Mouse (Mus musculus) forebrain, embryonic 16.5 days (tissue): Measurements from ENCODE around the gene Slc22a13. TPM values are rescaled to one million over a fixed set of nuclear protein-coding genes. Genes with fewer than 3 reads are reported as not detected.

ENCODE experiments used
- ATAC-seq: fragments of 200-750 bp; cut with Nextera tagmentation; 2 replicates; pipeline ENCODE4 v1.8.0; 2017; ENCODE audit warnings: mild to moderate bottlenecking, moderate library complexity
- H3K27ac ChIP-seq: fragments of 300-500 bp; sonication (generic); 2 replicates; pipeline ENCODE4 v1.5.1; 2014; ENCODE audit warnings: low read length, control low read depth
- H3K27me3 ChIP-seq: fragments of 300-500 bp; sonication (generic); replicated peaks from 2 replicates; pipeline ENCODE4 v1.6.1; 2014; ENCODE audit warnings: low read length; ENCODE audit not compliant: control insufficient read depth, insufficient read depth
- H3K36me3 ChIP-seq: fragments of 300-500 bp; sonication (generic); 2 replicates; pipeline ENCODE4 v1.6.1; 2014; ENCODE audit not compliant: control insufficient read depth, insufficient read depth
- H3K4me1 ChIP-seq: fragments of 300-500 bp; sonication (generic); replicated peaks from 2 replicates; pipeline ENCODE4 v1.6.1; 2014; ENCODE audit warnings: low read length; ENCODE audit not compliant: control insufficient read depth, insufficient read depth
- H3K4me2 ChIP-seq: fragments of 300-500 bp; sonication (generic); 2 replicates; pipeline ENCODE4 v1.6.1; 2014; ENCODE audit warnings: mild to moderate bottlenecking, low read length, control low read depth
- H3K4me3 ChIP-seq: fragments of 300-500 bp; sonication (generic); replicated peaks from 2 replicates; pipeline ENCODE4 v1.5.1; 2014; ENCODE audit warnings: mild to moderate bottlenecking, low read length, control low read depth
- H3K9ac ChIP-seq: fragments of 300-500 bp; sonication (generic); replicated peaks from 2 replicates; pipeline ENCODE4 v1.6.1; 2014; ENCODE audit warnings: low read depth, low read length, control low read depth
- H3K9me3 ChIP-seq: fragments of 300-500 bp; sonication (generic); 2 replicates; pipeline ENCODE4 v1.6.1; 2016; ENCODE audit warnings: low read length; ENCODE audit not compliant: control insufficient read depth
- WGBS: fragments of 180-500 bp; shearing (Covaris S2); extraction: QIAGEN DNeasy Blood & Tissue Kit; methylation state at CpG from one replicate; pipeline ENCODE4 v1.1.7; 2014; 5-methylcytosine and 5-hydroxymethylcytosine counted together
- polyA plus RNA-seq: library from polyadenylated mRNA; unstranded; fragments of >200 nt; fragmentation: Nextera tagmentation; extraction: Ambion mirVana; gene quantifications from 2 replicates; pipeline ENCODE4 v1.2.1, GENCODE M21; 2015

The Slc22a13 gene
- polyA plus RNA-seq, 1 experiment from 2014 or later, result 0.18 TPM

- Histone ChIP-seq H3K9me3 (no peaks in the 10 kb centered on the region), H3K4me2 (no peak overlapping the region), H3K27me3 (no peaks in the 10 kb centered on the region), H3K27ac (no peak overlapping the region), H3K4me1 (no peaks in the 10 kb centered on the region), H3K4me3 (no peak overlapping the region), H3K9ac (no peak overlapping the region), H3K36me3 (no peaks in the 10 kb centered on the region)
- no peak for ATAC-seq
- 96% methylated on average over 2 of the region's 2 CpGs for WGBS
Measured at GRCm38 (mm10) chr9:119167608-119168007, 41.3 kb downstream of the Slc22a13 start.

GRCm38 (mm10) chr9:119165548-119165947 is 43.4 kb downstream of the Slc22a13 start:
- ATAC-seq, result no peak
- H3K27me3 ChIP-seq, result no peaks in the 10 kb centered on the region
- no peak overlapping the region for H3K9ac ChIP-seq
- H3K9me3 ChIP-seq, result no peaks in the 10 kb centered on the region
- WGBS, result 96% methylated on average over 6 of the region's 6 CpGs
- no peaks in the 10 kb centered on the region for H3K4me1 ChIP-seq
- H3K36me3 ChIP-seq, result no peaks in the 10 kb centered on the region
- no peak overlapping the region for H3K4me3 ChIP-seq
- H3K4me2 ChIP-seq, result no peak overlapping the region
- no peak overlapping the region for H3K27ac ChIP-seq

- no peak for ATAC-seq
- H3K4me1 ChIP-seq, result no peaks in the 10 kb centered on the region
- H3K36me3 ChIP-seq, result no peaks in the 10 kb centered on the region
- H3K9me3 ChIP-seq, result no peaks in the 10 kb centered on the region
- no peak overlapping the region for H3K9ac ChIP-seq
- H3K4me3 ChIP-seq, result no peak overlapping the region
- no peak overlapping the region for H3K27ac ChIP-seq
- WGBS, result 91% methylated on average over 7 of the region's 7 CpGs
- H3K4me2 ChIP-seq, result no peak overlapping the region
- H3K27me3 ChIP-seq, result no peaks in the 10 kb centered on the region
Measured at GRCm38 (mm10) chr9:119164743-119165142, 44.2 kb downstream of the Slc22a13 start.

GRCm38 (mm10) chr9:119160689-119161088 is 48.2 kb downstream of the Slc22a13 start:
- Histone ChIP-seq H3K36me3 (no peaks in the 10 kb centered on the region), H3K9me3 (no peaks in the 10 kb centered on the region)
- 96% methylated on average over 3 of the region's 3 CpGs for WGBS

DNA sequence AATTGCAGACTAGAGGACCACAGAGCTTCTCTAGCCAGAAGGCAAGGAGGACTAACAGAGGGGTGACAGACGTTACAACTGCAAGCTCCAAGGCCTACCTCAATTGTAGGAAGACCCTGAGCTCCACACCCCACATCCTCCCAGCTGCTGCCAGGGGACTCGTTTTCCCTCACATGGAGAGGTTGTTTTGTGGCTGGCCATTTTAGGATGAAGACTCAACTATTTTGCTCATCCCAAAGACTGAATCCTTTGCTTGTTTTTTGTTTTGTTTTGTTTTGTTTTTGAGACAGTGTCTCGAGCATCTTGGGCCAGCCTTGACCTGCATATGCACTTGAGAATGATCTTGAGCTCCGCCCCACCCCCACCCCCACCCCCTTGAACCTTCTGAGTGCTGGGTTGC is 50.0 kb downstream of the Slc22a13 start, which contains the start of gene Gm47289:
TSS of gene Gm47289 (plus strand) at position 301 of the 400 bp plus-strand sequence.
- no peaks in the 10 kb centered on the region for H3K9me3 ChIP-seq
- no peak for ATAC-seq
- H3K27me3 ChIP-seq, result peaks cover 16% of the 10 kb centered on the region
- 59% methylated on average over 4 of the region's 4 CpGs for WGBS
- H3K4me2 ChIP-seq, result no peak within 1 kb of the TSS
- H3K36me3 ChIP-seq, result no peaks in the 10 kb centered on the region
- no peak within 1 kb of the TSS for H3K4me3 ChIP-seq
- H3K4me1 ChIP-seq, result no peaks in the 10 kb centered on the region
- no peak within 1 kb of the TSS for H3K27ac ChIP-seq
- no peak within 1 kb of the TSS for H3K9ac ChIP-seq

More at GRCm38 (mm10) chr9:119160689-119161088, 48.2 kb downstream of the Slc22a13 start:
- H3K4me1 ChIP-seq, result no peaks in the 10 kb centered on the region
- peaks cover 9% of the 10 kb centered on the region for H3K27me3 ChIP-seq
- H3K4me3 ChIP-seq, result no peak overlapping the region
- no peak overlapping the region for H3K27ac ChIP-seq
- H3K4me2 ChIP-seq, result no peak overlapping the region
- no peak overlapping the region for H3K9ac ChIP-seq
- ATAC-seq, result no peak

DNA sequence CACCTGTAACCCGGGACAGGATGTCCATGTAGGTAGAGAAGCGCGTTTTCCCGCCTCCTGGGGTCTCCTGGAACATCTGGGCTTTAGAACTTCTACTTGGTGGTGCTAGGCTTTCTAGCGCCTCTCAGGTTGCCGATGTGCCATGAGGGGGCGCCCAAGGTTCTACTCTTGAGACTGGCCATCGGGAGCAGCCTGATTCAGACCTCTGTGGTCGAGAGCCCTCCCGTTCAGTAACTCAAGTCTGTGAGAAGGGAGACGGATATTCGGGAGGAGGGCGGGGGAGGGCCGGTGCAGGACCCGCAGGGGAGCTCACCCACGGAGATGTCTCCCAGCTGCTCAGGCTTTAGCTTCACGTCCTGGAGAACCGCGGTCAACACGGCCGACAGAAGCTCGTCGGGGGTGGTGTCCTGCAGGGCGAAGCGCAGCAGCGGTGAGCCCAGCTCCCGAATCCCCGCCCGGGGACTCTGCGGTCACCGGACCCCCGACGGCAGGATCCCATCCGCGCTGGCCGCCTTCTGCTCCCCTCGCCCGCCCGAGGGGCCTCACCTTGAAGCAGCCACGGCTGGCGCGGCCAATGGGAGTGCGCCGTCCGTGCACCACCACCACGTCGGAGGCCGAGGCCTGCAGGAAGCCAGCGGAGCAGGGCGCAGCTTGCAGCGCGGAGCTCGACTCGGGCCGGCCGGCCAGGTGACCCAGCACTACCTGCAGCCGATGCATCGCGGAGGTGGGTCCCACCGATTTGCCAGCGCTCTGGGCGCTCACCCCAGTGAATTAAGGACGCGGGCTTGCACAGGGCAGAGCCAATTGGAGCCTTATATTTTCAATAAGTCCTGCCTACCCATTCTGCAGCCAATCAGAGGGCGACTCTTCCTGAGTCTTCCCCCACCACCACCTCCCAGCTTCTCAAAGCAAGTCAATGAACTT is 52.4 kb downstream of the Slc22a13 start, which contains the start of gene Acaa1b:
TSS of gene Acaa1b (minus strand) at position 816 of the 924 bp plus-strand sequence.
- no peaks in the 10 kb centered on the region for H3K4me1 ChIP-seq

DNA sequence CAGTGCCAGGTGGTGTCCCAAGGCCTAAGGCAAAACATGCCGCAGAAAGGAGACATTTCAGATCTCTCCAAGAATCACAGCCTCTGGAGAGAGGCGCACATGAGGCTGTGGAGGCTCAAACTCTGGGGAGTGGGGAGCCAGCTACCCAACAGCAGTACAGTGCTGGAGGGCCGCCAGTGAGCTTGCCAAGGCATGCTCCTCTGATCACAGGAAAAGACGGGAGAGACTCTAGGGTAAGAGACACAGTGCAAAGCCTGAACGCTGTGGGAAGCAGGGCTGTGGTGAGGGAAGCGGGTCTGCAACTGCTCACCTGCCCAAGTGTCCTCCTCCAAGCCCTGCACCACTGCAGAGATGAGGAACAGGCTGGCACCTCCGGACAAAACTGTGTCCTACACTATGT is 53.1 kb downstream of the Slc22a13 start:
- no peaks in the 10 kb centered on the region for H3K4me1 ChIP-seq
- 54% methylated on average over 7 of the region's 7 CpGs for WGBS
- H3K27ac ChIP-seq, result no peak overlapping the region
- no peak overlapping the region for H3K4me3 ChIP-seq
- H3K4me2 ChIP-seq, result no peak overlapping the region
- peaks cover 16% of the 10 kb centered on the region for H3K27me3 ChIP-seq
- ATAC-seq, result no peak
- no peaks in the 10 kb centered on the region for H3K36me3 ChIP-seq
- no peaks in the 10 kb centered on the region for H3K9me3 ChIP-seq
- no peak overlapping the region for H3K9ac ChIP-seq

More for the DNA sequence above, 52.4 kb downstream of the Slc22a13 start, which contains the start of gene Acaa1b:
- peaks cover 16% of the 10 kb centered on the region for H3K27me3 ChIP-seq
- no peaks in the 10 kb centered on the region for H3K36me3 ChIP-seq
- no peak within 1 kb of the TSS for H3K27ac ChIP-seq
- no peaks in the 10 kb centered on the region for H3K9me3 ChIP-seq
- H3K4me2 ChIP-seq, result peak within 1 kb of the TSS; percentile 58
- under 1% methylated on average over 65 of the region's 65 CpGs for WGBS
- peak; percentile 98 for ATAC-seq
- H3K9ac ChIP-seq, result peak within 1 kb of the TSS; percentile 38
- peak within 1 kb of the TSS; percentile 54 for H3K4me3 ChIP-seq

DNA sequence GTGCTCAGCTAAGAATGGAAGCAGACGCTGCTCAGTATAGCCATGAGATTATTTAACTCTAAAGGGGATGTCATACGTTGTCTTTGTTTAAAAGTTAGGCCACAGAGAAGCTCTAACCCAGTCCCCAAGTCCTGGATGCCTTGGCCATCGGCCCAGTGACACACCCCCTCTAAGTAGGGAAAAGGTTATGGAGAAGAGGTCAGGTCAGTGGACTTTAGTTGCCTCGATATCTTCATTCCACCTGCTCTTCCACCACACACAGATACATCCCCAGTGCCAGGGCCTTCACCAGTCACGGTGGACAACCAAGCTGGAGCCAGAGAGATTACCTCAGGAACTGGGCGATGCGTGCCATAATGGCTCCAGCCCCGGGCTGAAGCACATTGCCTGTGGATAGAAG is 53.5 kb downstream of the Slc22a13 start:
- H3K27ac ChIP-seq, result no peak overlapping the region
- no peak overlapping the region for H3K4me3 ChIP-seq
- WGBS, result 81% methylated on average over 8 of the region's 8 CpGs
- H3K9ac ChIP-seq, result no peak overlapping the region
- peaks cover 16% of the 10 kb centered on the region for H3K27me3 ChIP-seq
- no peak for ATAC-seq
- H3K9me3 ChIP-seq, result no peaks in the 10 kb centered on the region
- H3K4me2 ChIP-seq, result no peak overlapping the region
- no peaks in the 10 kb centered on the region for H3K4me1 ChIP-seq
- no peaks in the 10 kb centered on the region for H3K36me3 ChIP-seq

GRCm38 (mm10) chr9:119151751-119152150 is 57.1 kb downstream of the Slc22a13 start:
- no peaks in the 10 kb centered on the region for H3K36me3 ChIP-seq
- ATAC-seq, result no peak
- WGBS, result 51% methylated on average over 2 of the region's 2 CpGs
- no peak overlapping the region for H3K27ac ChIP-seq
- H3K4me2 ChIP-seq, result no peak overlapping the region
- no peak overlapping the region for H3K4me3 ChIP-seq
- no peaks in the 10 kb centered on the region for H3K4me1 ChIP-seq
- peaks cover 12% of the 10 kb centered on the region for H3K27me3 ChIP-seq
- no peak overlapping the region for H3K9ac ChIP-seq
- no peaks in the 10 kb centered on the region for H3K9me3 ChIP-seq
